Mouse (Mus musculus) retina, postnatal 1 day (tissue): ENCODE results near the gene Ralgapa2.

Experiments used
- DNase-seq: peaks from one replicate; pipeline ENCODE4 v3.0.0-alpha.2; 2012

Gene Ralgapa2

DNA sequence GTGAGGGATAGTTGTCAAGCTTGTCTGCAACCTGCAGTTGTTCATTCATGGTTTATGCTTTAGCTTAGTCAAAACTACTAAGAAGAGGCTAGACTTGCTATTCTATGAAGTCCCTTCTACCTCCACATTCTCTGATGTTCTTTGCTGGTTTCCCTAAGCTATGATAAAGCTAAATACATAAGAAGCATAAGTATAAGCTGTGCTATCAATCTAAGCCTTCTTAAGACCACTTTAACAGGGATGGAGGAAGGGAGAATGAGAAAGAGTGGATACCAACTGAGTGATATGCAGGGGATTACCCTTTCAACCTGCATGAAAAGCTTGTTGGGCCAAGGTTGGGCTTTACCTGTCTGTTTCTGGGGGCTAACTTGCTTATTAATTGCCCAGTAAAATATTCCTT lies 256.5 kb downstream of the Ralgapa2 start:
- peak; percentile 52 for DNase-seq

DNA sequence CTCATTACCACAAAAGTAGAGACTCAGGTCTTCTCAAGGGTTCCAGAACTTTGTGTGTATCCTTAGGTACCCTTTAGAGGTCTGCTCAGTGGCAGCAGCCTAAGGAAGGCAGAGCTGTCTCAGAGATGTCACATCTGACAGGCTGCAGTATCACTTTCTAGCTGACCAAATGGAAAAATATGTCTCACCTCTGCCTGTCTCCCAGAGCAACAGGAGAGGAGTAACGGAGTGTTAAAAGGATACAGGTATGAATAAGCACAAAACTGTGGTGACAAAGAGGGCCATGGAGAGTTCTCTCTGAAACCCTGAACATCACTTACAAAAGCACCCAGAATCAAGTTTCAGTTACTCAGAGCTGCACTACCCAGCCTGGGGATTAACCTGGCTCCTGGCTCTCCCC lies 257.8 kb downstream of the Ralgapa2 start:
- DNase-seq: no peak

DNA sequence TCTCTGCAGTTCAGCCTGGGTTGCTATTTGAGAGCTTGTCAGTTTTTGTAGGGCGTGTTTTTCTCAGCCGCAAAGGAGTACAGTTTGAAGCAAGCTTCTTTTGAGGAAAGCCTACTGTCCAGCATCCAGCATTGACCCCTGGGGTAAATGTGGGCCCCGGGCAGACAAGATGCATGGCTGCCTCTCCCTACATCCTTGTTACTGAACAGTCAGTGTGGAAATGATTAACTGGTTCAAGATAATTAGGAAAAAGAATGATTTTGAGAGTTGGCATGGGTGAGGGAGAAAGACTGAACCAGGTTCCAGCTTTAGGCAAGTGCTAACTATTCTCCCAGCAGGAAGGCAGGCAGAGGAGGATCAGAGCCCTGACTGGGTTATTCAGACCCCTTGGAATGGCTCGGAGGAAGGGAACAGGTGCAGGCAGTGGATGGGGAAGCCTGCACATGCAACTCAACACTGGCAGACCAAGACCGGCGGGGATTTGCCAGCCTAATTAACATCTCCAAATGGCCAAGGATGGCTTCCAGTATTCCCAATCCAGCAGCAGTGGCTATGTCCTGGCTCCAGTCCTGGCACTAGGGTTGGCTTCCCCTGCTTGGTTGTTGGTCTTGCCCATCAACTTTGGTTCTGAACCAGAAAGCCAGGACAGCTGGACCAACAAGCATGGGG lies 261.8 kb downstream of the Ralgapa2 start:
- DNase-seq: no peak

DNA sequence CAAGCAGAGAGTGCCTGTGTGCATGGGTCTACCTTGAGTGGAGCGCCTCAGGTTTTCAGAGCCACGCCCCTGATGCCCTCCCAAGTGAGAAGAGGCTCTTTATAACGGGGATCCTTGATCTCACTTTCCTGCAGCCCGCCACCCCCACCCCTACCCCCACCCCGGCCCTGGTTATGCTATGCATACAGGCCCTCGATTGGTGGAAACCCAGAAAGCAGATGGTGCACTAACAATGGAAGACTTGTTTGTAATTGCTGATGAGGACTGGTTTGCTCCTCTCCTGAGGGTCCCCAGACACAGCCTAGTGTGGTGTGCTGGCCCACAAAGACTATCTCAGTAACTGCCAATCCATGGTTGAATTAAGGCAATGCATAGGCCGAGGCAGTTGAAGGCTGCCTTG lies 263.1 kb downstream of the Ralgapa2 start:
- peak; percentile 70 for DNase-seq

DNA sequence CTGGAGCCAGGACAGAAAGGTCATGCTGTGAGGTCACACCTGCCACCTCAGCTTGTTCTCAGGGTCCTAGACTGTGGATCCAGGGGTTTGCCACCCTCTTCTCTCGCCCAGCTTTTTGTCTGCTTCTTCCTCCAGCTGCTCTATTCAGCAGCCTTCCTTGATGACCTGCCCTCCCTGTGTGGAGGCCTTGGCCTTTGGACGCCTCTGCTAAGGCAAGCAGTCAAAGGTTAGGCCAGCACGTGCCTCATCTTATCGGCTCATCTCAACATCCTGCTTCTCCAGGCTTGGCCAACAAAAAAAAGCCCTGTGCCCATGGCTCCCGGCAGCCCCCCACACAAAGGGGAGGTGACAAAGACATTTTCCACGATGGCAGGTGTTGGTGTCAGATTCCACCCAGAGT lies 264.6 kb downstream of the Ralgapa2 start:
- DNase-seq: no peak

DNA sequence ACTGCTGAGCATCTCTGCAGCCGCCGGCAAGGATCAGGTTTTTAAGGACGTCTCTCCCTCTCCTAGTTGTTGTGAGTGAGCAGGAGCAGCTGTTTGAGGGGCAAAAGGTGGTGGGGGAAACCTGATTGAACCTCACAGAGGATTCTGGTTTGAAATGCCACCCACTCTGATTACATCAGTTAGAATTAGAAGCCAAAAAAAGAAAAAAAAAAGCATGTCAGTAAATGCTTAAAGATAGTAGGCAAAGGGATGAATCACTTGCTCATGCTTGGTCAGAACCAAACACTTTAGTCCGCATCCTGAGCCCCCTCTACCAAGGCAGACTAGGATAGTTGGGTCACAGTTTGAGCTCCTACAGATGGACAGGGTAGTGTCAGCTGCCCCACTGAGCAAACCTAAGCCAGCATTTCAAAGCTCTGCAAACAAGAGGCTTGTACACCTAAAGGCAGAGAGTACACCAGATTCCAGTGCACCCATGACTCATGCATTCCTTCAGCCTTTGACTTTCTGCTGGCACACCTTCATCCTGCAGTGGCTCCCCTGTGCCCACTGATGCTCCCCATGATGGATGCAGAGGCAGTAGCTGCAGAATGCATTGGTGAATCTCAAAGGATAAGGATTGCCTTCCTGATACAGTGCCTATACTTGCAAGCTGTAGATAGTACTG lies 265.6 kb downstream of the Ralgapa2 start:
- no peak for DNase-seq

DNA sequence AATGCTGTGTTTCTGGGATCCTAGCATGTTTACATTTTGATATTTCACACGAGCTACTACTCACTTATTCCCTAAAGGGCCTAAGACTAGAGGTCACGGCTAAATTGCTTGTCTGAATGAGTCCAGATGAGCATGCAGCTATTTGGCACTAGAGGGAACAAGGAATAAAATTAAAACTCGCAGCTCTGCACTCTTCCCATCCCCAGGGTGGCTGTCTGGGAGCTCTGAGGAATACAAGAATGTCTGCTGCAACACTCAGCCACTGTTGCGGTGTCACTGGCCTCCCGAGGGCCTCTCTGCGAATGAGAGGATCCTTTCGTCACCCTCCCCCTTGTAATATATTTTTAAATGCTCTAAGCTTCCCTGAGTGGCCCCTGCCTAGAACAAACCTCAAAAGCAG lies 266.7 kb downstream of the Ralgapa2 start:
- DNase-seq: no peak

DNA sequence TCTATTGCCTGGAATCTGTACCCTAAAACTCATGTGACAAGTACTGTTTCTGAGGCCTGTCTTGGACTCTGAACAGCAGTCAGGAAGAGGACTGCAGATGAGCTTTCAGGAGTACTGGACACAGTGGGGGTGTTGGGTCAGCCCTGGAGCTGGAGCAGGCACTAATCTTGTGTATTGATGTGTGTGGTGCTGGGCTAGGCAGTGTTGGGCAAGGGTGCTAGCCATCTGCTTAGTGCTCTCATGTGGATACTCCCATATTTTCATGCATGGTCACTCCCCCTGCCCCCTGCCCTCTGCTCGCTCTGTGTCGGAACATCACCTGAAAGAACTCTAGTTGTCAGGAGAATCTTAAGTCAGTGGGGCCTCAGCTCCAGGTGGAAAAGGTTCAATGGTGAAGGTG lies 268.1 kb downstream of the Ralgapa2 start:
- no peak for DNase-seq

DNA sequence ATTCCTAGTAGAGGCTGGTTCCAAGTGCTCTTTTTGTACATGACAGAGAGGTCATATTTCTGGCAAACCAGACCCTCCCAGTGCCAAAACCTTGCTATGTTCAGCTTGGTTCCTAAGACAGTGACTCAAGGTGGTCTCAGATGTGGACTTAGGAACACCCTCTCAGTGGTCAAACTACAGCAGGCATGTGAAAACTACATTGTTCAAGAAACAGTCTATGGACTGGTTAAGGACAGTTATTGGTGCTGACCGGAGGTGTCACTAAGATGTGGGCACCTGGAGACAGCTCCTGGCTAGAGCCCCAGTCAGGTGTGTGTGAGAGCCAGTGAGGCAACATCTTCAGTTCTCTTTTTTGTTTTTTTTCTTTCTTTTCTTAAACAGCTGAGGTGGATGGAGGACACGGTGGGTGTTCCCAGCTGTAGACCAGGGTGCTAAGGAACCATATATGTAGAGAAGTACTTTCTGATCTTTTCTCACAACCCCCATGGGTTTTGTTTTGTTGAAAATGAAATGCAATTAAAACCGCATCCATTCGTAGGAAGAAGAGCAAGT lies 272.9 kb downstream of the Ralgapa2 start:
- DNase-seq: no peak

DNA sequence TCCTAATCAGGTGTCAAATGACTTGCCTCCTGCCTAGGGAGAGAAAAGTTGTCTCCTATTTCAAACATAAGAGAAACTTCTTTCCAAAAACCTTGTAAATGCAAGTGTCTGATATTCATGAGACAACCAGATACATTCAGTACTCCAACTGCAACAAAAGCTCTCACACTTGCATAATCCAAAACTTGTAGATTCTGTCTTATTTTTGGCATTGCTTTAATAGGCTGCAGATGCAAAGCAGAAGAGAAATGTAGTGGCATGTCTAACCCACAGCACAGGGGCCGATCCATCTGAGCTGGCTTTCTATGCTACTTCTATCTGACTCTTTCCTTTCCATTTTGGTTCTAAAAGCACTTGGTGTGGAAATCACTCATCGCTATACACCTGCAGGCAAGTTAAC lies 280.7 kb downstream of the Ralgapa2 start:
- DNase-seq: no peak

DNA sequence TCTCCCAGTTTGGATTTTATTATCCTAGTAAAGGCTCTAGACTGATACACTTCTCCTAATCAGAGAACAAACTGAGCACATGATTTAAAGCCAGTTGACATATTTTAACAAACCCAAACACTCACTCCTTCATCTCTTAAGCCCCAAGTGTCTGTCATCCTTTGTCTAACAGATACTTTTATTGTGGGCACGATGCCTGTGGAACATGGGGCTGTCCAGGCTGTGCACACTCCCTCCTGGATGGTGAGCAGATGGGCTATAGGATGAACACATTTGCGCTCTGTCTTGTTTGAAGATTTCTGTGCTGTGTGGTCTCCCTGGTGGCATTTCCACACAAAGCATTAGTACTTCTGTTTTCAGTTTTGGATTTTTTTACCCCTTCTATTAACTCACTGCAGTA lies 283.7 kb downstream of the Ralgapa2 start:
- DNase-seq: no peak

DNA sequence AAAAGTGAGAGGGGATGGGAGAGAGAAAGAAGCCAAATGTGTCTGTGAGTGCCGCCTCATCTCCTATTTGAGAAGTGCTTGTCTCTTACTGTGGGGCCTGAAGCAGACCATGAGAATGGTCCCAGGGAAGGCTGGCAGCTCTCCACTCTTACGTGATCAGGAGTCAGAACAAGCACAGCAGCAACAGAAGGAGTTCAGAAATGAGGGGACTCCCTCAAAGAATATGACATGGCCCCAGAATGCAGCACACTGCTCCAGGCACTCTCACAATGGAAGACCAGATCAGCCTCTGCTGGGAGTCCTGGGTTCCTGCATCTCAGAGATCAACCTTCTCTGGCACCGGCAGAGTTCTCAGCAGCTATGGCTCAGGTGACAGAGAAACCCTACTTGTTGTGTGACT lies 284.5 kb downstream of the Ralgapa2 start:
- DNase-seq: peak; percentile 49

DNA sequence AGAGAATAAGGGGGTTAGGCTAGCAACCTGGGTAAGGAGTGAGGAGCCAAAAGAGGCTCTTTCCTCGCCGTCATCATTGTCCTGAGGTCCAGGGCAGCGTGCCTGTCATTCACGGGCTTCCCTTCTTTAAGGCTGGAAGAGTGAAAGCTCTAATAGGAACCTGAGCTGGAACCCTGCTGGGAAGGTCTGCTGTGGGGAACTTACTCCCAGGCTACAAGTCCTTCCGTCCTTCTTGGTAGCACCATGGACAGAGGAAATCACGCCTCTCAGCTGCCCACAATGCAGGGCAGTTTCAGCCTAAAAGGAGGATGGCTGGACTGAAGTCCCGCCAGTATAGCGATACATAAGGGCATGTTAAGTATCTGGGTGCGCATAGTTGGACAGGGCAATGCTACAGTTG lies 285.7 kb downstream of the Ralgapa2 start:
- DNase-seq: peak; percentile 78

DNA sequence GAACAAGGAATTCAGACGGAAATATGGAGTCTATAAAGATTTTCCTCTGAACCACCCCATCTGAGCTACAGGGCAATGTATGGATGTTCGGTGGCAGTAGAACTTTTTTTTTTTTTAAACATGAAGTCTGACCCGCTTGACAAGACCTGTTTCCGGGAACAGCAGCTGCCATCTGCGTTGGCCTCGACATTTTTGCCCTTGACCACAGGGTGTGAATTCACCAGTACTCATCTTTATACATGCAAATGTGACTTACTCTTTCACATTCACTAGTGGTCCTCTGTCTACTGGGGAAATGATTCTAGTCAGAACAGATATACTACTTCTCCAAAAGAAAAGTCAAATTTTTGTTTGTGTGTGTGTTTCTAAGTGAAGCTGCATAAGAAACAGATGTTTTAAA lies 286.3 kb downstream of the Ralgapa2 start:
- DNase-seq: peak; percentile 32

DNA sequence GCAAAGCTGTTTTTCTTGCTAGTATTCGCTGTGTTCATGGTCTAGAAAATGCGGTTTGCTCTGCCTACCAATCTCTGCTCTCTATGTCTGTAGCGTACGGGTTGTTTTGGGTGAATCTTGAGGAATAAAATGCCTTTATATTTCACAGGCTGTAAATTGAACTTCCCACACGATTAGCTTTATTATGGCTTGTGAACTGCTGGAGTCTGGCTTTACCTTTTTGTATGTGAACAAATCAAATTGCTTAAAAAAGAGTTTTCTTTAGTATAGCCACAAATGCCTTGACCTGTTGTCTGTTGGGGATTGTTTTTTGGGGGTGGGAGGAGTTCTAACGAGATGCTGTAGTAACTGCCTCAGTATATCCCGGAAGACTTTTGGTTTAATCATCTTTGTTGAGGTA lies 288.0 kb downstream of the Ralgapa2 start:
- peak; percentile 19 for DNase-seq

DNA sequence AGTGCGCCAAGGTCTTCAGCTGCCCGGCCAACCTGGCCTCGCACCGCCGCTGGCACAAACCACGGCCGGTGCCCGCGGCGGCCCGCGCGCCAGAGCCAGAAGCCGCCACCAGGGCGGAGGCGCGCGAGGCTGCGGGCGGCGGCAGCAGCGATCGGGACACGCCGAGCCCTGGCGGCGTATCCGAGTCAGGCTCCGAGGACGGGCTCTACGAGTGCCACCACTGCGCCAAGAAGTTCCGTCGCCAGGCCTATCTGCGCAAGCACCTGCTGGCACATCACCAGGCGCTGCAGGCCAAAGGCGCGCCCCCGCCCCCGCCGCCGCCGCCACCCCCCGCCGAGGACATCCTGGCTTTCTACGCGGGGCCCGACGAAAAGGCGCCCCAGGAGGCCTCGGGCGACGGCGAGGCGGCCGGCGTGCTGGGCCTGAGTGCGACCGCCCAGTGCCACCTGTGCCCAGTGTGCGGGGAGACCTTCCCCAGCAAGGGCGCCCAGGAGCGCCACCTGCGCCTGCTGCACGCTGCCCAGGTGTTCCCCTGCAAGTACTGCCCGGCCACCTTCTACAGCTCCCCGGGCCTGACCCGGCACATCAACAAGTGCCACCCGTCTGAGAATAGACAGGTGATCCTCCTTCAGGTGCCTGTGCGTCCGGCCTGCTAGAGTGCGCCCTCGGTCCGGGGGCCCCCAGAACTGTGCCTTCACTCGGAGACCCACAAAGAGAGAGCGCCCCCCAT lies 288.8 kb downstream of the Ralgapa2 start:
- DNase-seq: peak; percentile 71

DNA sequence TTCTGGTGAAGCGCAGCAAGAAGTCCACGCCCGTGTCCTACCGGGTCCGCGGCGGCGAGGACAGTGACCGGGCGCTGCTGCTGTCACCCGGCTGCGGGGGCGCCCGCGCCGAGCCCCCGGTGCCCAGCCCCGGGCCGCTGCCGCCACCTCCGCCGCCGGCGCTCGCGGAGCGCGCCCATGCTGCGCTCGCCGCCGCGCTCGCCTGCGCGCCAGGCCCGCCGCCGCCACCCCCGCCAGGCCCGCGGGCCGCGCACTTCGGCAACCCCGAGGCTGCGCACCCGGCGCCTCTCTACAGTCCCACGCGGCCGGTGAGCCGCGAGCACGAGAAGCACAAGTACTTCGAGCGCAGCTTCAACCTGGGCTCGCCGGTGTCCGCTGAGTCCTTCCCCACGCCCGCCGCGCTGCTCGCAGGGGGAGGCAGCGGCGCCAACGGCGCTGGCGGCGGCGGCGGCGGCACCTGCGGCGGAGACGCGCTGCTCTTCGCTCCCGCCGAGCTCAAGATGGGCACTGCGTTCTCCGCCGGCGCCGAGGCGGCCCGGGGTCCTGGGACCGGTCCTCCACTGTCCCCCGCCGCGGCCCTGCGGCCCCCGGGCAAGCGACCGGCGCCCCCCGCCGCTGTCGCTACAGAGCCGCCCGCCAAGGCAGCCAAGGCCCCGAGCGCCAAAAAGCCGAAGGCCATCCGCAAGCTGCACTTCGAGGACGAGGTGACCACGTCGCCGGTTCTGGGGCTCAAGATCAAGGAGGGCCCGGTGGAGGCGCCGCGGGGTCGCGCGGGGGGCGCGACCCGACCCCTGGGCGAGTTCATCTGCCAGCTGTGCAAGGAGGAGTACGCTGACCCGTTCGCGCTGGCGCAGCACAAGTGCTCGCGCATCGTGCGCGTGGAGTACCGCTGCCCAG lies 289.6 kb downstream of the Ralgapa2 start:
- DNase-seq: peak; percentile 72

DNA sequence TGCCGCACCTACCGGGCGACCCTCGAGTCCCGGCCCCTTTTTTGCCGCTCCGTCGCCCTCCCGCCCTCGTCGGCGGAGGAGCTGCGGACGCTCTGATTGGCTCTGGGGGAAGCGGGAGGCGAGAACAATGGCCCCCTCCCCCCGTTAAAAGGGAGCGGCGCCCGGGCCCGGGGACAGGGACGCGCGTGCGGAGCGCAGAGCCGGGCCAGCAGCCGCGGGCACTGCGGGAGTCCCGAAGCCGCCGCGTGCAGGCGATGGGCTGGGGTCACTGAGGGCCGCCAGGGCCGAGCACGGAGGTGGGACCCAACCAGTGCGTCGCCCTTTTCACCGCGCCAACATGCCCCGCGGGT lies 290.2 kb downstream of the Ralgapa2 start:
- DNase-seq: peak; percentile 96

DNA sequence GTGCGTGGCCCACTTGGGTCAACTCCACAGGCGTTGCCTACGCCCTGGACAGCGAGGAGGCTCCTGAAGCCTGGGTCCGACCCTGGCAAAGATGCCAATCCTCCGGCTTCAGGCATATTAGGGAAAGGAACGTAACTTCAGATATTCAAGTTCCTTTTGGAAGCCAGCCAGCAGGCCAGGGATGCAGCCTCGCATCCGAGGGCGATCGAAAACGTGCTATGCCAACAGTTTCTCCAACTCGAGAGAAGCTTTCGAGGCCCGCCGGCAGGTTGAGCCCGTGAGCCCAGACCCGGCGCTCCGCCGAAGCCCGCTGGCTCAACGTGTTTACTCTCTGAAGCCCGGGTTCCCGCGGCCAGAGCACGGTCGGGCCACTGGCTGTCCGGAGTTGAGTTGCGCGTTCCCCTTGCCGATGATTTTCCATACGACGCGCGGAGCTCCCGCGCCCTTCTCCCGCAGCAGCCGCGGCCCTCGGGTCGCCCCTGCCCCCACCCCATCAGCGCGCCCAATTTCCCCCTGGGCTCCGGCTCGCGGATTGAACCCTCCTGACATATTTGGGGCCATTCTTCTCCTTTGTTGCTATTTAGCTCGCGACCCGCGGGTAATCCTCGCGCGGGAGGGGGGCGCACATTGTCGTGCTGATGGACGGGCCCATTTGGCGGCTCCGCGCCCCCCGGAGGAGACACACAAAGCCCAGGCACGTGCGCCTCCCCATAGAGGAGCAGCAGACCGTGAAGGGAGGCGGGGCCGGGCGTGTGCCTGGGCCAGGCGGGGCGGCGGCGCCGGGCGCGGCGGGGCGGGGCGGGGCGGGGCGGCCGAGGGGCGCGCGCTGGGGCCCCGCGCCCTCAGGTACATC lies 290.8 kb downstream of the Ralgapa2 start, which contains the start of gene Insm1:
Insm1 (plus strand) TSS at position 846 of the 853 bp plus-strand sequence.
- peak; percentile 94 for DNase-seq

DNA sequence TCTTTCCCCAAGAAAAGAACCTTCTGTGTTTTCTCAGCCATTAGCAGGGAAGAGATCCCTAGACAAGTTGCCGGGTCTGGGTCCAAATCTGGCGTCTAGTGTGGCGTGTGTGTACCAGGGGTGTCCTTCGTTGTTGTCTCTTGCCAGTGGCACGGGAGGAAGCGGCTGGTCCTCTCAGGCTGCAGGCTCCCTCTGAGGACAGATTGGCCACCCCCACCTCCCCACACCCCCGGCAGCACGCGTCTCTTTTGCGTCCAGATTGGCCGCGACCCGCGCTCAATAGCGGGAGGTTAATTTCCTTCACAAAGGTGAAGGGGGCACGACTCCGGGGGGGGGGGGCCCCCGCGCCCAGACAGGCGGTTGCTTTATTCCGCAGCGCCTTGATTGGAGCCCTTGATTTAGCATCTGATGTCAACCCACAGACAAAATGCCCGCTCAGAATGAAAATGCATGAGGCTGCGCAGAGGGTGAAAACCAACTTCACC lies 291.5 kb downstream of the Ralgapa2 start:
- DNase-seq: peak; percentile 85

DNA sequence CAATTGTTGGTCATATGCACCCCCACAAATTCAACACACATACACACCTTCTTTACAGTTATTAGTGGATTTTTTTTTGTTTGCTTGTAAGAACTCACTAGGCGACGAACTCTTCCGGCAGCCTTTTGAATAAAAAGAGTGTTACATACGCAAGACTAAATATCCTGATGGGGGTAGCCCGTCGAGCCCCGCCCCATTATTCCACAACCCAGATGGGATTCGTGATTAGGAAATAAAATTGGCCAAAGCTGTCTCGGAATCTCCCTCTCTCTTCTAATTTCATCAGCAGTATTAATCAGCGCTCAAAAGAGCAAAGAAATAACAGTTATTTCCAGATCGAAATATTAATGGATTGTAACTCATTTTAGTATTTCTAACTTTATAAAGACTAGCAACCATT lies 292.4 kb downstream of the Ralgapa2 start:
- peak; percentile 28 for DNase-seq
